Mouse (Mus musculus) heart, postnatal 36 days (tissue): Measurements from ENCODE around the gene Mon1b. TPM values are rescaled to one million over a fixed set of nuclear protein-coding genes. Genes with fewer than 3 reads are reported as not detected.

Experiments used
- DNase-seq, 2 experiments: peaks; one replicate each; pipeline ENCODE4 v3.0.0; 2021 to 2022
- intact Hi-C: fragments of 180-260 bp; cut with DNase I; formaldehyde crosslinking; loops from one replicate; pipeline ENCODE4 v1.15.1; 2025
- total RNA-seq, 2 experiments: library from RNA; stranded (reverse); gene quantifications; 2 replicates each; pipeline ENCODE4 v1.2.3; 2021

Mon1b gene
- 1 to 10 TPM; 5.5 to 5.7 TPM for total RNA-seq

- DNase-seq, result peak; percentile 96 to 100
- intact Hi-C loops, result loop anchor here (5.0 kb wide), 2 partner anchors 1573 to 1588 kb away; no protein-coding TSS in a partner anchor
Observed at GRCm38 (mm10) chr8:113634670-113635591, at the start of gene Mon1b. Gene Mon1b, plus strand, starts transcription at chr8:113635587.

GRCm38 (mm10) chr8:113598401-113598800 is 37.0 kb upstream of the Mon1b start:
- intact Hi-C loops, result no loop called here
- DNase-seq, result no peak

- intact Hi-C loops, result loop anchor here (5.0 kb wide), 2 partner anchors 1570 to 1585 kb away; no protein-coding TSS in a partner anchor
Observed at GRCm38 (mm10) chr8:113632634-113633033, 2.8 kb upstream of the Mon1b start.

GRCm38 (mm10) chr8:113634161-113634560 is 1.2 kb upstream of the Mon1b start:
- no peak for DNase-seq
- intact Hi-C loops, result loop anchor here (5.0 kb wide), 2 partner anchors 1572 to 1587 kb away; no protein-coding TSS in a partner anchor

More at GRCm38 (mm10) chr8:113632634-113633033, 2.8 kb upstream of the Mon1b start:
- peak in 1 of 2 experiments; percentile 35 for DNase-seq

GRCm38 (mm10) chr8:113635592-113636279 is 349 bp downstream of the Mon1b start:
- intact Hi-C loops, result no loop called here

GRCm38 (mm10) chr8:113636280-113636628 is 867 bp downstream of the Mon1b start:
- intact Hi-C loops, result no loop called here
- DNase-seq, result no peak

More at GRCm38 (mm10) chr8:113635592-113636279, 349 bp downstream of the Mon1b start:
- peak in 1 of 2 experiments; percentile 100 for DNase-seq

- intact Hi-C loops, result no loop called here
Observed at GRCm38 (mm10) chr8:113640357-113640756, 5.0 kb downstream of the Mon1b start.

GRCm38 (mm10) chr8:113642926-113643325 is 7.5 kb downstream of the Mon1b start, which contains the start of gene Syce1l:
Gene Syce1l, plus strand, starts transcription at chr8:113643213.
- no peak for DNase-seq
- intact Hi-C loops, result no loop called here

More at GRCm38 (mm10) chr8:113640357-113640756, 5.0 kb downstream of the Mon1b start:
- DNase-seq, result no peak

GRCm38 (mm10) chr8:113643479-113644210 is 8.3 kb downstream of the Mon1b start:
- intact Hi-C loops, result no loop called here
- no peak for DNase-seq

GRCm38 (mm10) chr8:113645220-113645619 is 9.8 kb downstream of the Mon1b start:
- intact Hi-C loops, result no loop called here

GRCm38 (mm10) chr8:113652450-113652849 is 17.1 kb downstream of the Mon1b start:
- intact Hi-C loops, result no loop called here
- DNase-seq, result no peak

More at GRCm38 (mm10) chr8:113645220-113645619, 9.8 kb downstream of the Mon1b start:
- no peak for DNase-seq

- DNase-seq, result no peak
- intact Hi-C loops, result no loop called here
Observed at GRCm38 (mm10) chr8:113653151-113653550, 17.8 kb downstream of the Mon1b start.

- no peak for DNase-seq
- intact Hi-C loops, result no loop called here
Observed at GRCm38 (mm10) chr8:113656154-113656553, 20.8 kb downstream of the Mon1b start.

- intact Hi-C loops, result no loop called here
- no peak for DNase-seq
Observed at GRCm38 (mm10) chr8:113656681-113657298, 21.4 kb downstream of the Mon1b start.

- intact Hi-C loops, result loop anchor here (5.0 to 10.0 kb wide), 2 partner anchors 475 to 777 kb away; partner anchors contain the start of genes Nudt7 and Wwox
- DNase-seq, result no peak
Observed at GRCm38 (mm10) chr8:113660128-113660527, 24.7 kb downstream of the Mon1b start.

GRCm38 (mm10) chr8:113664544-113664943 is 29.2 kb downstream of the Mon1b start:
- peak; percentile 67 to 76 for DNase-seq

GRCm38 (mm10) chr8:113665036-113665435 is 29.6 kb downstream of the Mon1b start:
- DNase-seq, result no peak
- intact Hi-C loops, result loop anchor here (2.0 to 10.0 kb wide), 3 partner anchors 186 to 470 kb away; partner anchors contain the start of gene Nudt7

More at GRCm38 (mm10) chr8:113664544-113664943, 29.2 kb downstream of the Mon1b start:
- intact Hi-C loops, result loop anchor here (1.0 to 10.0 kb wide), 6 partner anchors 186 to 773 kb away; partner anchors contain the start of genes Nudt7 and Wwox

GRCm38 (mm10) chr8:113665951-113666350 is 30.6 kb downstream of the Mon1b start:
- intact Hi-C loops, result loop anchor here (2.0 to 10.0 kb wide), 3 partner anchors 185 to 469 kb away; partner anchors contain the start of gene Nudt7
- no peak for DNase-seq

GRCm38 (mm10) chr8:113666714-113667432 is 31.5 kb downstream of the Mon1b start:
- intact Hi-C loops, result loop anchor here (10.0 kb wide), 1 partner anchor 468 kb away; the partner anchor contains the start of gene Nudt7
- DNase-seq, result no peak
